Mouse (Mus musculus) liver, embryonic 11.5 days (tissue): ENCODE results near the gene Plekha4. TPM values are rescaled to one million over a fixed set of nuclear protein-coding genes. Genes with fewer than 3 reads are reported as not detected.

Experiments
- ATAC-seq: fragments of 200-750 bp; cut with Nextera tagmentation; replicated peaks from 2 replicates; pipeline ENCODE4 v1.8.0; 2017; ENCODE audit warnings: moderate number of reproducible peaks, mild to moderate bottlenecking, moderate TSS enrichment, moderate library complexity; ENCODE audit not compliant: low FRiP score
- DNase-seq: peaks from one replicate; pipeline ENCODE4 v3.0.0-alpha.2; 2017; ENCODE audit warnings: low spot score
- H3K27ac ChIP-seq: fragments of 300-500 bp; sonication (generic); 2 replicates; pipeline ENCODE4 v1.5.1; 2014; ENCODE audit warnings: mild to moderate bottlenecking, low read depth, low read length, control low read depth
- H3K27me3 ChIP-seq: fragments of 300-500 bp; sonication (generic); replicated peaks from 2 replicates; pipeline ENCODE4 v1.6.1; 2014; ENCODE audit warnings: low read length, mixed read lengths; ENCODE audit not compliant: control insufficient read depth, insufficient read depth
- H3K36me3 ChIP-seq: fragments of 300-500 bp; sonication (generic); 2 replicates; pipeline ENCODE4 v1.6.1; 2014; ENCODE audit warnings: mild to moderate bottlenecking, low read length, moderate library complexity, mixed read lengths; ENCODE audit not compliant: control insufficient read depth, insufficient read depth
- H3K4me1 ChIP-seq: fragments of 300-500 bp; sonication (generic); replicated peaks from 2 replicates; pipeline ENCODE4 v1.6.1; 2014; ENCODE audit warnings: low read length, mixed read lengths; ENCODE audit not compliant: control insufficient read depth, insufficient read depth
- H3K4me2 ChIP-seq: fragments of 300-500 bp; sonication (generic); 2 replicates; pipeline ENCODE4 v1.6.1; 2014; ENCODE audit warnings: mild to moderate bottlenecking, control low read depth, moderate library complexity
- H3K4me3 ChIP-seq: fragments of 300-500 bp; sonication (generic); 2 replicates; pipeline ENCODE4 v1.5.1; 2014; ENCODE audit warnings: low read depth, low read length, control low read depth
- H3K9ac ChIP-seq: fragments of 300-500 bp; sonication (generic); 2 replicates; pipeline ENCODE4 v1.6.1; 2014; ENCODE audit warnings: low read depth, low read length, control low read depth
- H3K9me3 ChIP-seq: fragments of 300-500 bp; sonication (generic); 2 replicates; pipeline ENCODE4 v1.6.1; 2016; ENCODE audit warnings: low read length, inconsistent platforms, mixed read lengths; ENCODE audit not compliant: control insufficient read depth
- WGBS: fragments of 180-500 bp; shearing (Covaris S2); extraction: QIAGEN DNeasy Blood & Tissue Kit; methylation state at CpG from one replicate; pipeline ENCODE4 v1.1.7; 2014; 5-methylcytosine and 5-hydroxymethylcytosine counted together
- polyA plus RNA-seq: library from polyadenylated mRNA; unstranded; fragments of >200 nt; fragmentation: Nextera tagmentation; extraction: Ambion mirVana; gene quantifications from 2 replicates; pipeline ENCODE4 v1.2.1, GENCODE M21; 2014

Plekha4 gene
- polyA plus RNA-seq, 1 experiment from 2014 or later = 0.89 TPM

DNA sequence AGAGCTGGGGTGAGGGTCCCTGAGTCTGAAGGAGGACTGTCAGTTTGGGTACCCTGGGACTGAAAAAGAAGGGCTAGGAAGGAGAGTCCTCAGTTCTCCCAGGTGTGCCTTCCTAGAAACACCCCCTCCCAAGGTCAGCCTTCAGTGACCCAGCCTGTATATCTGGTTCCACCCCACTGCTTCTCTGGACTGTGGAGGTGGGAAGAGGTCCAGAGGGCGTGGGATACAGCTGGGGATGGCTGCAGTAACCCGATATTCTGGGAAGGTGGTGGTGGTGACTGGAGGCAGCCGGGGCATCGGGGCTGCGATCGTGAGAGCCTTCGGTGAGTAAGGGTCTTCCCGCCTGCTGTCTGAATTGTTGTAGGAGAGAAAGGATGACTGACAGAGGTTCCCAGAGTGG lies 28.6 kb downstream of the Plekha4 start, which contains the start of gene Hsd17b14:
Gene Hsd17b14 (plus strand): TSS at position 150 of the 400 bp plus-strand sequence.
- peaks cover 10% of the 10 kb centered on the region; the same call in 1 of the 2 replicates for H3K4me1 ChIP-seq
- no peak within 1 kb of the TSS for H3K4me2 ChIP-seq
- ATAC-seq (no peak), DNase-seq (no peak)
- no peaks in the 10 kb centered on the region for H3K27me3 ChIP-seq
- H3K9ac ChIP-seq = no peak within 1 kb of the TSS
- 57% methylated on average over 8 of the region's 8 CpGs for WGBS
- H3K36me3 ChIP-seq = no peaks in the 10 kb centered on the region
- H3K27ac ChIP-seq = no peak within 1 kb of the TSS
- no peaks in the 10 kb centered on the region for H3K9me3 ChIP-seq
- H3K4me3 ChIP-seq = no peak within 1 kb of the TSS

DNA sequence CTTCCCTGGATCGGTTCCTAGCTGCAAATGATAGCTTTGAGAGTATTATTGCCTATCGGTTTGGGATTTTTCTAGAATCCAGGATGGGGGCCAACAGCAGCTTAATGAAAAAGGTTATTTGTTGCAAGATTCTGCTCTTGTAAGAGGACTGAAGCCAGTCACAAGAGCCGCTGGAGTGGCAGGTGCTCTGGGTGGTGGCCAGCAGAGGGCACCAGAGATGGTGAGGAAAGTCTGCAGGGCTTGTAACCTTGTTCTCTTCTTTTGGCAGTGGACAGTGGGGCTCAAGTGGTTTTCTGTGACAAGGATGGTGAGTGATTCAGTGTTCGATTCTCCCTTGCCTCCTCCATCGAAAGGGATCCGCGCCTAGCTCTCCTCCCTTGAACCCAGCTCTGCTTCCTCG lies 29.7 kb downstream of the Plekha4 start:
- 22% methylated on average over 8 of the region's 8 CpGs for WGBS
- Histone ChIP-seq H3K27ac (no peak overlapping the region), H3K27me3 (no peaks in the 10 kb centered on the region), H3K36me3 (no peaks in the 10 kb centered on the region), H3K9ac (no peak overlapping the region), H3K4me1 (peaks cover 16% of the 10 kb centered on the region), H3K4me2 (no peak overlapping the region), H3K9me3 (no peaks in the 10 kb centered on the region), H3K4me3 (no peak overlapping the region)
- DNase-seq = peak; percentile 74
- ATAC-seq = peak; percentile 58

DNA sequence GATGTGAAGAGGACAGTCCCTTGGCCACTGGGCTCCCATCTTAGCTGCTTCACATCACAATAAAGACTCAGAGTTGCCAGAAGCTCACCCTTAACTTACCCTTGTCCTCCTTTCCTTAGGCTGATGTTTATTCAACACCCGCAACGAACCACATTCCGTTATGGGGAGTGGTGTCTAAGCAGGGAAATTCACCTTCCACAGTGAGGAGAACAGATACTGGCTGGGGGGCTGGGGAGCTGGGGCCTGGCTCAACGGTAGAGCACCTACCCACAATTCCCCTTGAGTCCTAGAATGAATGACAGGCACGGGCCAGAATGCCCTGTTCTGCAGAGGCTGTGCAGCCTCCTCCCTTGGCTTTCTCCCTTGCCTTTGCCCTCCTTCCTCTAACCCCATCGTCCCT lies 32.8 kb downstream of the Plekha4 start:
- Histone ChIP-seq H3K9ac (no peak overlapping the region), H3K4me1 (peaks cover 29% of the 10 kb centered on the region), H3K27ac (no peak overlapping the region), H3K27me3 (no peaks in the 10 kb centered on the region), H3K36me3 (no peaks in the 10 kb centered on the region), H3K9me3 (no peaks in the 10 kb centered on the region), H3K4me3 (no peak overlapping the region), H3K4me2 (no peak overlapping the region)
- no peak for ATAC-seq
- WGBS = 55% methylated on average over 6 of the region's 6 CpGs
- DNase-seq = no peak

DNA sequence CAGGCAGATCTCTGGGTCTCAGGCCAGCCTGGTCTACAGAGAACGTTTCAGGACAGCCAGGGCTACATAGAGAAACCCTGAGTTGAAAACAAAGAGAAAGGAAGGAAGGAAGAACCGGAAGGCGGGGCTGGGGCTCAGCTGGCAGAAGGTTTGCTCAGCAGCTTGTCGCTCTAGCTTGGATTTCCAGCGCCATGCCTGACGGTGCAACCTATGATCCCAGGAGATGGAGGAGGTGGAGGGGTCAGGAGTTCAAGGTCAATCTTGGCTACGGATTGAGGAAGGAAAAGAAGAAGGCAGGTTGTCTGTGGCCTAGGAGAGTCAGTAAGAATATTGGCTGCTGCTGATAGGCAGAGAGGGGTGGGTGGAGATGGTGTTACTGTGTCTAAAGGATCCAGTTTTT lies 34.1 kb downstream of the Plekha4 start:
- Histone ChIP-seq H3K4me2 (peak overlapping the region; percentile 64), H3K9me3 (no peaks in the 10 kb centered on the region), H3K36me3 (no peaks in the 10 kb centered on the region), H3K4me1 (peaks cover 29% of the 10 kb centered on the region), H3K27me3 (no peaks in the 10 kb centered on the region), H3K27ac (no peak overlapping the region), H3K4me3 (no peak overlapping the region), H3K9ac (no peak overlapping the region; the same call in 1 of the 2 replicates)
- ATAC-seq (no peak), DNase-seq (no peak)
- 59% methylated on average over 7 of the region's 7 CpGs for WGBS

DNA sequence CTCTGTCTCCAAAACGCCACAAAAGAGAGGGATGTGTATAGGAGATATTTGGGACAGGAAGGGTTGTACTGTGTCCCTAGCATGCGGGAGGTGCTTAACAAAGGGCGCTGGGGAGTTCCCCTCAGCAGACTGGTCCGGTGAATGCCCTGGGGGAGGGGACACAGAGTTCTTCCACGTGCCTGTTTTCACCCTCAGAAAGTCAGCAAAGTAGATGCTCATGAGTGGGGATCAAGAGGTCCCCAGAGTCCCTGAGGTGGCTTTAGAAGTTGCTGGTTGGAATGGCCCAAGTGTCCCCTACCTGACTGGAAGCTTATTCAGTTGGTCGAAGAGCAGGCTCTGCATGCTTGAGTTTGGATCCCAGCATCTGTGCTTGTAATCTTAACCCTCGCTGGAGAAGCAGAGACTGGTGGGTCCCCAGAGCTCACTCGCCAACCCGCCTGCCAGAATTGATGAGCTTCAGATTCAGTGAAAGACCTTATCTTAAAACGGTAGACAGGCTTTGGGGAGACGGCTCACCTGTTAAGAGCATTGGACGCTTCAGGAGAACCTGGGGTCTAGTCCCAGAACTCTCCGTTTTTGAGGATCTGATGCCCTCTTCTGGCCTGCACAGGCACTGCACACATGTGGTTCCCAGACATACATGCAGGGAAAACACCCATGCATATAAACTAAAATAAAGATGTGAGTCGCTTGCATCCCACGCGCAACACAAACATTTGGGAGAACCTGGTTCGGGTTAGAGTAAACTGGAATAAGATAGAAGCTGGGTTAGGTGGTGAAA lies 34.9 kb downstream of the Plekha4 start:
- ATAC-seq = peak; percentile 74
- 18% methylated on average over 17 of the region's 17 CpGs for WGBS
- peak; percentile 78 for DNase-seq
- Histone ChIP-seq H3K4me1 (peaks cover 28% of the 10 kb centered on the region), H3K36me3 (no peaks in the 10 kb centered on the region), H3K27ac (peak overlapping the region; percentile 69), H3K27me3 (no peaks in the 10 kb centered on the region), H3K9me3 (no peaks in the 10 kb centered on the region), H3K4me3 (peak overlapping the region; percentile 36), H3K9ac (peak overlapping the region; percentile 59), H3K4me2 (peak overlapping the region; percentile 64)

DNA sequence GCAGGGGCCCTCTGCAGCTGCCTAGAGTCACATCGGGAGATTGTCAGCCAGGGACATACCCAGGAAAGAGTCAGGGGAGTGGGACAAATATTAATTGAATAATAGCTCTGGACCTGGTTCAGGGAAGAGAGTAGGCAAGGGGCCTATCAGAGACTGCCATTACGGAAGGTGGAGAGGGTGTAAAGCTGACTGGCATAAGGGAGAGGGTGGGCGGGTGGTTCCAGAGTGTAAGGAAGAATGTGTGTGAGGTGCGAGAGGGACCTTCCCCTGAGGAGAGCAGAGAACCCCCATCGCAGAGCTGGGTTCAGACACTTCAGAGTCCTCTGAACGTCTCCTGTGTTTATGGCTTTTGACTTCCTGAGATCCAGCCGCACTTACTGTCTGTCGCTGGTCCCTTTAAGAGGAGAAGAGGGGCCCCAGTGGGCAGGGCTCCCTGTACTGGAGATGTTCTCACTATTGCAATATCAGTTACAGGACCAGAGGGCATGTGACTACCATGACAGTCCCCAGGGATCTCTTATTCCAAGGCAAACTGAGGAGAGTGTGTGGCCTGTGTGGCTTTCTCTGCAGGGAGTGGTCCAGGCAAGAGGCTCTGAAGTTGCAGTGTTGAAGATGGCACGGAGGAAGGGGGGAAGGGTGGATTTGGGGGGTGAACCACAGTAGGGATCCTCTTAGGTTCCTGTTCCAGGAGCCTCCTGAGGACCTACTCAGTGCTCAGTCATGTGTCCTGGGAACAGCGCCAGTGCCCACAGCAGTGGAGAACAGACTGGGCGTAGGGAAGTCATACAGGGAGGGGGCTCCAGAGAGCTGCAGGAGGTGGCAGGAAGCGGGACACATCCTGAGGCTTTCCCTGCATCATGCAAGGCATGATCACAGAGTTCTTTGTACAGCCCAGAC lies 35.7 kb downstream of the Plekha4 start:
- Histone ChIP-seq H3K27ac (peak overlapping the region; percentile 69), H3K36me3 (no peaks in the 10 kb centered on the region), H3K4me2 (peak overlapping the region; percentile 64), H3K4me3 (peak overlapping the region; percentile 36), H3K9me3 (no peaks in the 10 kb centered on the region), H3K4me1 (peaks cover 27% of the 10 kb centered on the region), H3K27me3 (no peaks in the 10 kb centered on the region), H3K9ac (peak overlapping the region; percentile 59)
- peak; percentile 74 for ATAC-seq
- no peak for DNase-seq
- 40% methylated on average over 12 of the region's 12 CpGs for WGBS

DNA sequence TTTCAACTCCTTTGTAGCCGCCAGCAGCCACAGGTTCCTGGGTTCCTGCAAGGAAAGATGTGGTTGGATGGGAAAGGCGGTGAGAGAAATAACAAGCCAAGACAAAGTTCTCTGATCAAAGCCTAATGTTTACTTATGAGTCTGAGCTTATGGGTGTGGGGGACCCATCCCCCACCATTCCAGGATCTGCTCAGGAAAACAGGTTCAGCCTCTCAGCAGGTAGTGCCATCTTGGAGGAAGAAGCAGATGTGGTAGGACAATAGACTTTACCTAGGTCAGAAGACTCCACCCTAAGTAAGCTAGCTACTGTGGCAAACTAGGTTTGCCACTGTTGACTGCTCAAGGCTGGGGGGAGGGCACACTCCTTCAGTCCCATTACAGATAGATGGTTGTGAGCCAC lies 38.7 kb downstream of the Plekha4 start:
- Histone ChIP-seq H3K27ac (no peak overlapping the region), H3K4me2 (no peak overlapping the region), H3K36me3 (no peaks in the 10 kb centered on the region), H3K9me3 (no peaks in the 10 kb centered on the region), H3K27me3 (no peaks in the 10 kb centered on the region), H3K4me3 (no peak overlapping the region), H3K9ac (no peak overlapping the region), H3K4me1 (peaks cover 48% of the 10 kb centered on the region)
- no peak for DNase-seq
- ATAC-seq = no peak
- WGBS = 63% methylated on average over 2 of the region's 2 CpGs

DNA sequence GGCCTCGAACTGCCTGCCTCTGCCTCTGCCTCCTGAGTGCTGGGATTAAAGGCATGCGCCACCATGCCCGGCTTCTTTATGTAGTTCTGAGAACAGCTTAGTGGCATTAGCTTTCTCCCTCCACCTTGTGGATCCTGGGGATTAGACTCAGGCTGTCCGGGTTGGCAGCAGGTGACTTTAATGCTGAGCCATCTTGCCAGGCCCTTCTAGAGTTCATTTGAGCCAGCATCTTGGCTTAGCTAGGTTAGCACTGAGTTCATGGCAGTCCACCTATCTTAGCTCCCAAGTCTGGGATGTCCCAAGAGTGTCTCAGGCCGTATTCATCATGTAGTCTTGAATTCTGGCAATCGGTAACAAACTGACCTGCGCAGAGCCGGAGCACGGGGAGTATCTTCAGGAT lies 39.3 kb downstream of the Plekha4 start:
- Histone ChIP-seq H3K4me3 (no peak overlapping the region), H3K9ac (no peak overlapping the region), H3K4me2 (no peak overlapping the region), H3K4me1 (peaks cover 48% of the 10 kb centered on the region), H3K27me3 (no peaks in the 10 kb centered on the region), H3K9me3 (no peaks in the 10 kb centered on the region), H3K27ac (no peak overlapping the region), H3K36me3 (no peaks in the 10 kb centered on the region)
- 87% methylated on average over 9 of the region's 9 CpGs for WGBS
- no peak for DNase-seq
- ATAC-seq = no peak
